In genomic region chr2:84677968-84678880, GRCm38 (mm10) we compare ENCODE assay signal across 8 mouse cellular contexts. TPM values are rescaled to one million over a fixed set of nuclear protein-coding genes. Genes with fewer than 3 reads are reported as not detected.
DNase-seq lines count a peak whose midpoint lies in the region; ATAC-seq and TF ChIP-seq lines count a peak whose summit lies in the region.

TSS of gene Gm28635 (minus strand) at chr2:84678041.
TSS of gene Med19 (plus strand) at chr2:84678402.

- peak within 1 kb of the TSS; percentile 84 for H3K4me3 ChIP-seq in heart, embryonic 12.5 days
- H3K4me3 ChIP-seq in kidney, postnatal 0 days (replicated peaks; ENCODE audit: low read depth, low read length), result peak within 1 kb of the TSS; percentile 83
- H3K4me3 ChIP-seq in liver, embryonic 11.5 days (ENCODE audit: low read depth, low read length), result peak within 1 kb of the TSS; percentile 86
- H3K4me3 ChIP-seq in stomach, embryonic 14.5 days (ENCODE audit: low read depth, low read length), result peak within 1 kb of the TSS; percentile 98

- H3K9me3 ChIP-seq in heart, embryonic 12.5 days (replicated peaks), result no peaks in the 10 kb centered on the region
- no peaks in the 10 kb centered on the region for H3K9me3 ChIP-seq in kidney, postnatal 0 days (replicated peaks; ENCODE audit: low read length)
- no peaks in the 10 kb centered on the region for H3K9me3 ChIP-seq in liver, embryonic 11.5 days (ENCODE audit: control insufficient read depth, low read length)
- H3K9me3 ChIP-seq in stomach, embryonic 14.5 days (ENCODE audit: control insufficient read depth, low read depth, low read length), result no peaks in the 10 kb centered on the region

- peak; percentile 19; the same call in 1 of the 2 replicates for TF ChIP-seq CTCF in kidney, postnatal 0 days (IDR thresholded peaks at IDR 0.05; ENCODE audit: low read depth)

- H3K27ac ChIP-seq in heart, embryonic 12.5 days (ENCODE audit: poor library complexity, severe bottlenecking), result peak within 1 kb of the TSS; percentile 70
- H3K27ac ChIP-seq in kidney, postnatal 0 days, result peak within 1 kb of the TSS; percentile 77
- peak within 1 kb of the TSS; percentile 44; the same call in 1 of the 2 replicates for H3K27ac ChIP-seq in liver, embryonic 11.5 days (ENCODE audit: low read depth, low read length)
- peak within 1 kb of the TSS; percentile 79 for H3K27ac ChIP-seq in stomach, embryonic 14.5 days (ENCODE audit: low read length)

- peak; percentile 89 for ATAC-seq in erythroid progenitor cell, adult 5-6 weeks (replicated peaks; ENCODE audit: low FRiP score, poor library complexity, severe bottlenecking)
- ATAC-seq in heart, embryonic 12.5 days (ENCODE audit: insufficient number of reproducible peaks, low FRiP score), result peak; percentile 99
- ATAC-seq in kidney, postnatal 0 days (replicated peaks; ENCODE audit: low FRiP score, low read depth), result peak; percentile 100
- ATAC-seq in liver, embryonic 11.5 days (replicated peaks; ENCODE audit: low FRiP score), result peak; percentile 97
- ATAC-seq in stomach, embryonic 14.5 days (ENCODE audit: insufficient number of reproducible peaks, insufficient read depth, low FRiP score, low read depth), result peak; percentile 99

- peaks cover 39% of the 10 kb centered on the region for H3K36me3 ChIP-seq in heart, embryonic 12.5 days
- H3K36me3 ChIP-seq in kidney, postnatal 0 days (ENCODE audit: insufficient read depth, low read length), result peaks cover 18% of the 10 kb centered on the region
- peaks cover 18% of the 10 kb centered on the region; the same call in 1 of the 2 replicates for H3K36me3 ChIP-seq in liver, embryonic 11.5 days (ENCODE audit: control insufficient read depth, insufficient read depth, low read length)
- H3K36me3 ChIP-seq in stomach, embryonic 14.5 days (ENCODE audit: control insufficient read depth, insufficient read depth, low read length), result peaks cover 6% of the 10 kb centered on the region; the same call in 1 of the 2 replicates

- peak; percentile 99 for DNase-seq in CD4-positive helper T cell, adult 2 months (ENCODE audit: low read depth, low spot score)
- DNase-seq in brain, embryonic 18.5 days (ENCODE audit: low read depth, low spot score), result peak; percentile 99
- DNase-seq in kidney, postnatal 0 days (ENCODE audit: low spot score), result peak; percentile 100
- DNase-seq in liver, embryonic 11.5 days (ENCODE audit: low spot score), result peak; percentile 81
- peak; percentile 98 for DNase-seq in naive thymus-derived CD4-positive, alpha-beta T cell, adult 2 months (ENCODE audit: low read depth)

- no peaks in the 10 kb centered on the region for H3K27me3 ChIP-seq in heart, embryonic 12.5 days (replicated peaks)
- no peaks in the 10 kb centered on the region for H3K27me3 ChIP-seq in kidney, postnatal 0 days (ENCODE audit: insufficient read depth, low read length)
- H3K27me3 ChIP-seq in liver, embryonic 11.5 days (replicated peaks; ENCODE audit: control insufficient read depth, insufficient read depth, low read length), result no peaks in the 10 kb centered on the region
- H3K27me3 ChIP-seq in stomach, embryonic 14.5 days (ENCODE audit: control insufficient read depth, insufficient read depth, low read length), result no peaks in the 10 kb centered on the region

- H3K9ac ChIP-seq in heart, embryonic 12.5 days, result peak within 1 kb of the TSS; percentile 92
- H3K9ac ChIP-seq in kidney, postnatal 0 days (ENCODE audit: low read depth, low read length), result peak within 1 kb of the TSS; percentile 82
- peak within 1 kb of the TSS; percentile 78 for H3K9ac ChIP-seq in liver, embryonic 11.5 days (ENCODE audit: low read depth, low read length)
- peak within 1 kb of the TSS; percentile 77 for H3K9ac ChIP-seq in stomach, embryonic 14.5 days (replicated peaks; ENCODE audit: low read depth, low read length)

- H3K4me2 ChIP-seq in heart, embryonic 12.5 days, result peak within 1 kb of the TSS; percentile 83
- H3K4me2 ChIP-seq in kidney, postnatal 0 days (ENCODE audit: low read length), result peak within 1 kb of the TSS; percentile 89
- peak within 1 kb of the TSS; percentile 70 for H3K4me2 ChIP-seq in liver, embryonic 11.5 days
- H3K4me2 ChIP-seq in stomach, embryonic 14.5 days (replicated peaks; ENCODE audit: low read depth, low read length), result peak within 1 kb of the TSS; percentile 80

- WGBS in heart, embryonic 12.5 days, result under 1% methylated on average over 44 of the region's 44 CpGs
- WGBS in kidney, postnatal 0 days, result under 1% methylated on average over 44 of the region's 44 CpGs
- under 1% methylated on average over 44 of the region's 44 CpGs for WGBS in liver, embryonic 11.5 days
- WGBS in stomach, embryonic 14.5 days, result under 1% methylated on average over 44 of the region's 44 CpGs

- H3K4me1 ChIP-seq in heart, embryonic 12.5 days (replicated peaks), result peaks cover 24% of the 10 kb centered on the region
- H3K4me1 ChIP-seq in kidney, postnatal 0 days (replicated peaks; ENCODE audit: insufficient read depth, low read length), result peaks cover 10% of the 10 kb centered on the region; the same call in 1 of the 2 replicates
- H3K4me1 ChIP-seq in liver, embryonic 11.5 days (replicated peaks; ENCODE audit: control insufficient read depth, insufficient read depth, low read length), result peaks cover 19% of the 10 kb centered on the region
- peaks cover 13% of the 10 kb centered on the region; the same call in 1 of the 2 replicates for H3K4me1 ChIP-seq in stomach, embryonic 14.5 days (ENCODE audit: control insufficient read depth, insufficient read depth, low read length)

RNA-seq across cellular contexts. Expression of gene Gm28635, which starts in this region (rescaled TPM):
- total RNA-seq in erythroid progenitor cell, adult 5-6 weeks (2015; ENCODE audit: low replicate concordance), result not detected in 2 replicates
- 1.1 TPM in 1 of 2 replicates, not detected in the other for total RNA-seq in erythroid progenitor cell, adult 5-6 weeks (2017; ENCODE audit: low replicate concordance)
- not detected in 2 replicates for polyA plus RNA-seq in heart, embryonic 12.5 days (2016; fragmentation: Nextera tagmentation; extraction: Ambion mirVana)
- polyA plus RNA-seq in kidney, postnatal 0 days (2015; fragmentation: Nextera tagmentation; extraction: Ambion mirVana), result not detected in 2 replicates
- not detected in 2 replicates for polyA plus RNA-seq in liver, embryonic 11.5 days (2014; fragmentation: Nextera tagmentation; extraction: Ambion mirVana)
- not detected in 2 replicates for polyA plus RNA-seq in stomach, embryonic 14.5 days (2014; fragmentation: Nextera tagmentation; extraction: Ambion mirVana)

RNA-seq across cellular contexts. Expression of gene Med19, which starts in this region (rescaled TPM):
- 29.3 and 36.0 TPM in 2 replicates for total RNA-seq in erythroid progenitor cell, adult 5-6 weeks (2015; ENCODE audit: low replicate concordance)
- 42.9 and 47.5 TPM in 2 replicates for total RNA-seq in erythroid progenitor cell, adult 5-6 weeks (2017; ENCODE audit: low replicate concordance)
- 28.8 and 30.3 TPM in 2 replicates for polyA plus RNA-seq in heart, embryonic 12.5 days (2016; fragmentation: Nextera tagmentation; extraction: Ambion mirVana)
- 33.3 and 34.6 TPM in 2 replicates for polyA plus RNA-seq in kidney, postnatal 0 days (2015; fragmentation: Nextera tagmentation; extraction: Ambion mirVana)
- 43.4 and 44.9 TPM in 2 replicates for polyA plus RNA-seq in liver, embryonic 11.5 days (2014; fragmentation: Nextera tagmentation; extraction: Ambion mirVana)
- 38.3 and 38.6 TPM in 2 replicates for polyA plus RNA-seq in stomach, embryonic 14.5 days (2014; fragmentation: Nextera tagmentation; extraction: Ambion mirVana)

Comparison
In these comparisons a context has a peak if more than half of its experiments do, and no peak if none do; other contexts are left out.
1. Peak in every context shown above with its lines: DNase-seq, ATAC-seq, H3K4me3 ChIP-seq and H3K27ac ChIP-seq.